ENCODE assay signal across 19 mouse cellular contexts in the genomic region with DNA sequence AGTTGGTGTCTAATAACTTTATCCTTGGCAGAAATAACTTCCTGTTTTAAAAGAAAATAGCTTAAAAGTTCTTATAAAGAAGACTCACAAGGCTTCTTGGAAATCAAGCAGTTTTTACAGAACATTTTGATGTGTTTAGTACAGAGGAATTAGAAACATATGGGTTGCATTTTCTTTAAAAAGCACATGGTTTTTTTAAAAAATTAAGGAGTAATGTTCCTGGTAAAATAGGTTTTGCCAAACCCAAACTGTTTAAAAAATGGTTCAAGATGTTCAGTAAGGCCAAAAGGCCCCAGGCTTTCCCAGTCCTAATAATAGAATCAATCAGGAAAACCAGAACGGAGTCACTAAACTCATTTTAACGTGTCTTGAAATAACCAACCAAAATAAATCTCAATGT.
"Had no signal": no experiment of that assay in that cellular context is flagged by ENCODE, and none has a peak within 500 bp of the region (broad histone marks: within the 10 kb centered on the region; RNA-seq: fewer than 3 reads in every experiment).

No protein-coding gene starts in this region.

- H3K4me1 ChIP-seq: liver, embryonic 12.5 days; liver, embryonic 15.5 days; lung, embryonic 15.5 days; stomach, embryonic 15.5 days had no signal

- H3K4me2 ChIP-seq: liver, embryonic 12.5 days; liver, embryonic 15.5 days; lung, embryonic 15.5 days; midbrain, embryonic 11.5 days; stomach, embryonic 15.5 days had no signal

- H3K27me3 ChIP-seq: limb, embryonic 12.5 days; liver, embryonic 12.5 days; liver, embryonic 15.5 days; lung, embryonic 15.5 days; stomach, embryonic 15.5 days had no signal

- H3K9me3 ChIP-seq: limb, embryonic 12.5 days; liver, embryonic 12.5 days; liver, embryonic 15.5 days; lung, embryonic 15.5 days; stomach, embryonic 15.5 days had no signal

- H3K4me3 ChIP-seq: left cerebral cortex, adult 2 months; limb, embryonic 12.5 days; liver, embryonic 12.5 days; liver, embryonic 15.5 days; lung, embryonic 15.5 days; stomach, embryonic 15.5 days had no signal

- H3K27ac ChIP-seq: left cerebral cortex, adult 2 months; limb, embryonic 12.5 days; liver, embryonic 12.5 days; liver, embryonic 15.5 days; lung, embryonic 15.5 days; stomach, embryonic 15.5 days had no signal

- H3K9ac ChIP-seq: limb, embryonic 12.5 days; liver, embryonic 12.5 days; liver, embryonic 15.5 days; lung, embryonic 15.5 days; stomach, embryonic 15.5 days had no signal

- DNase-seq: kidney, adult 9 months; kidney, postnatal 25 days; layer of hippocampus, postnatal 36 days; liver; lung, adult 18-20 months; lung, postnatal 10 days; lung, postnatal 4 days; midbrain, embryonic 14.5 days; right cerebral cortex, adult 18-20 months; right cerebral cortex, postnatal 14 days; spleen, adult 18-20 months; thymus, postnatal 25 days had no signal

- ATAC-seq: liver, embryonic 12.5 days had no signal

- H3K36me3 ChIP-seq: limb, embryonic 12.5 days; liver, embryonic 12.5 days; liver, embryonic 15.5 days; lung, embryonic 15.5 days; stomach, embryonic 15.5 days had no signal
